1 mouse cellular context compared by ENCODE assay signal in genomic region chr8:122976046-122976445, GRCm38 (mm10).
TF ChIP-seq lines count a peak whose summit lies in the region.

No protein-coding gene starts in this region.

TF ChIP-seq in MEL, 35 proteins besides CTCF, POLR2A, EP300 and RAD21 (continued from another document):
- TF ChIP-seq ZKSCAN1 (IDR thresholded peaks at IDR 0.05; ENCODE audit: low read depth, low read length) (no peak), USF2 (IDR thresholded peaks at IDR 0.05; ENCODE audit: borderline replicate concordance in 1 of 2, insufficient read depth in 1 of 2, low read depth in 1 of 2, low read length in 2 of 2) (no peak), SIN3A (IDR thresholded peaks at IDR 0.05; ENCODE audit: low read length) (peak; percentile 71), CHD1 (IDR thresholded peaks at IDR 0.05; ENCODE audit: low read depth, low read length) (no peak), USF1 (IDR thresholded peaks at IDR 0.05; ENCODE audit: low read depth, low read length) (no peak), NRF1 (IDR thresholded peaks at IDR 0.05; ENCODE audit: insufficient read depth, low read depth, low read length, poor library complexity, severe bottlenecking) (no peak), MXI1 (IDR thresholded peaks at IDR 0.05; ENCODE audit: low read depth, low read length) (no peak), MAZ (IDR thresholded peaks at IDR 0.05; ENCODE audit: low read depth, low read length) (no peak), SMC3 (IDR thresholded peaks at IDR 0.05; ENCODE audit: low read depth, low read length) (no peak), POLR2AphosphoS2 (IDR thresholded peaks at IDR 0.05; ENCODE audit: low read length) (no peak), RCOR1 (IDR thresholded peaks at IDR 0.05; ENCODE audit: low read depth, low read length) (peak; percentile 87), ELF1 (IDR thresholded peaks at IDR 0.05; ENCODE audit: low read depth, low read length) (no peak)
